Comparison of ENCODE assay signal across 25 mouse cellular contexts in genomic region chr13:44553363-44553762, GRCm38 (mm10).
A peak's percentile ranks its signal among the peaks of the same experiment; 100 is the strongest.
DNase-seq lines count a peak whose midpoint lies in the region; ATAC-seq and TF ChIP-seq lines count a peak whose summit lies in the region.
"Had no signal": no experiment of that assay in that cellular context is flagged by ENCODE, and none has a peak within 500 bp of the region (broad histone marks: within the 10 kb centered on the region; RNA-seq: fewer than 3 reads in every experiment).

No protein-coding gene starts in this region.

- no peak overlapping the region for H3K27ac ChIP-seq in kidney, adult 2 months (ENCODE audit: insufficient read depth, low read depth, low read length)
- H3K27ac ChIP-seq in kidney, embryonic 15.5 days: no peak overlapping the region
- H3K27ac ChIP-seq in midbrain, embryonic 11.5 days (ENCODE audit: low read depth, low read length): no peak overlapping the region
- H3K27ac ChIP-seq in midbrain, embryonic 14.5 days (replicated peaks; ENCODE audit: low read depth, low read length): no peak overlapping the region
- H3K27ac ChIP-seq: embryonic facial prominence, embryonic 12.5 days; embryonic facial prominence, embryonic 15.5 days; gastrocnemius, adult 2 months; hindbrain, embryonic 12.5 days; hindbrain, embryonic 15.5 days had no signal

- no peak for TF ChIP-seq POLR2A in kidney, adult 2 months (IDR thresholded peaks at IDR 0.05; ENCODE audit: low read depth, low read length)

- TF ChIP-seq CTCF in kidney, adult 2 months (conservative IDR thresholded peaks at IDR 0.05; ENCODE audit: insufficient read depth, insufficient read length, low read depth, low read length): no peak

- no peak for ATAC-seq in kidney, embryonic 15.5 days (replicated peaks; ENCODE audit: low FRiP score)
- ATAC-seq in midbrain, embryonic 11.5 days (ENCODE audit: low FRiP score): no peak
- no peak for ATAC-seq in midbrain, embryonic 14.5 days (ENCODE audit: low FRiP score, low TSS enrichment)
- ATAC-seq: forebrain, embryonic 14.5 days; forebrain, postnatal 0 days; Patski had no signal

- no peaks in the 10 kb centered on the region for H3K36me3 ChIP-seq in kidney, adult 2 months (ENCODE audit: control insufficient read depth, insufficient read depth, low read length)
- no peaks in the 10 kb centered on the region for H3K36me3 ChIP-seq in kidney, embryonic 15.5 days
- H3K36me3 ChIP-seq in midbrain, embryonic 11.5 days (ENCODE audit: control insufficient read depth, insufficient read depth, low read length): no peaks in the 10 kb centered on the region
- no peaks in the 10 kb centered on the region for H3K36me3 ChIP-seq in midbrain, embryonic 14.5 days (ENCODE audit: control insufficient read depth, insufficient read depth, low read length)
- H3K36me3 ChIP-seq: embryonic facial prominence, embryonic 12.5 days; embryonic facial prominence, embryonic 15.5 days; G1E; hindbrain, embryonic 12.5 days; hindbrain, embryonic 15.5 days had no signal

- peak; percentile 30 for DNase-seq in kidney, adult 2 months
- peak; percentile 11 for DNase-seq in kidney, postnatal 14 days
- DNase-seq in kidney, adult 18-20 months: no peak
- peak; percentile 57 for DNase-seq in midbrain, embryonic 11.5 days (ENCODE audit: low spot score, missing footprints)
- DNase-seq in midbrain, embryonic 14.5 days: no peak
- DNase-seq: adrenal gland, postnatal 10 days; adrenal gland, postnatal 36 days; B cell, adult 2 months; cerebellum, adult 18-20 months; cerebellum, adult 9-10 months; cerebellum, postnatal 14 days; forebrain, postnatal 0 days; gastrocnemius, adult 2 months; gastrocnemius, postnatal 14 days; heart, adult 11 months had no signal

- 64% methylated on average over 5 of the region's 5 CpGs for WGBS in kidney, adult 2 months
- 31% methylated on average over 5 of the region's 5 CpGs for WGBS in kidney, embryonic 15.5 days
- whole genome bisulfite sequencing in midbrain, embryonic 11.5 days: 89% methylated on average over 5 of the region's 5 CpGs
- WGBS in midbrain, embryonic 14.5 days: 81% methylated on average over 5 of the region's 5 CpGs

- H3K27me3 ChIP-seq in kidney, adult 2 months (replicated peaks; ENCODE audit: control insufficient read depth, insufficient read depth, low read length): no peaks in the 10 kb centered on the region
- H3K27me3 ChIP-seq in kidney, embryonic 15.5 days: 0 out of 2 replicates have a peak, but pooled peaks cover 3% of the 10 kb centered on the region
- no peaks in the 10 kb centered on the region for H3K27me3 ChIP-seq in midbrain, embryonic 11.5 days (ENCODE audit: control insufficient read depth, insufficient read depth, low read length)
- H3K27me3 ChIP-seq in midbrain, embryonic 14.5 days (ENCODE audit: control insufficient read depth, insufficient read depth, low read length): no peaks in the 10 kb centered on the region
- H3K27me3 ChIP-seq: CH12.LX; embryonic facial prominence, embryonic 12.5 days; embryonic facial prominence, embryonic 15.5 days; hindbrain, embryonic 12.5 days; hindbrain, embryonic 15.5 days; Patski had no signal

- H3K9ac ChIP-seq in kidney, embryonic 15.5 days: no peak overlapping the region
- H3K9ac ChIP-seq in midbrain, embryonic 11.5 days (ENCODE audit: low read length): no peak overlapping the region
- no peak overlapping the region for H3K9ac ChIP-seq in midbrain, embryonic 14.5 days (replicated peaks; ENCODE audit: low read length)
- H3K9ac ChIP-seq: embryonic facial prominence, embryonic 12.5 days; embryonic facial prominence, embryonic 15.5 days; forebrain, postnatal 0 days; hindbrain, embryonic 12.5 days; hindbrain, embryonic 15.5 days had no signal

- no peaks in the 10 kb centered on the region for H3K9me3 ChIP-seq in kidney, embryonic 15.5 days (replicated peaks)
- H3K9me3 ChIP-seq in midbrain, embryonic 11.5 days (ENCODE audit: control insufficient read depth, low read length): no peaks in the 10 kb centered on the region
- no peaks in the 10 kb centered on the region for H3K9me3 ChIP-seq in midbrain, embryonic 14.5 days (ENCODE audit: control insufficient read depth, low read length)
- H3K9me3 ChIP-seq: embryonic facial prominence, embryonic 15.5 days; G1E; hindbrain, embryonic 12.5 days; hindbrain, embryonic 15.5 days had no signal

- H3K4me2 ChIP-seq in kidney, embryonic 15.5 days: no peak overlapping the region
- H3K4me2 ChIP-seq in midbrain, embryonic 11.5 days: no peak overlapping the region
- H3K4me2 ChIP-seq in midbrain, embryonic 14.5 days (ENCODE audit: low read length): no peak overlapping the region
- H3K4me2 ChIP-seq: embryonic facial prominence, embryonic 12.5 days; embryonic facial prominence, embryonic 15.5 days; heart, embryonic 11.5 days; hindbrain, embryonic 12.5 days; hindbrain, embryonic 15.5 days had no signal

- no peak overlapping the region for H3K4me3 ChIP-seq in kidney, adult 2 months (ENCODE audit: insufficient read depth, low read depth, low read length)
- H3K4me3 ChIP-seq in kidney, embryonic 15.5 days (replicated peaks): no peak overlapping the region
- H3K4me3 ChIP-seq in midbrain, embryonic 11.5 days (ENCODE audit: low read depth, low read length): no peak overlapping the region
- no peak overlapping the region for H3K4me3 ChIP-seq in midbrain, embryonic 14.5 days (replicated peaks; ENCODE audit: low read depth, low read length)
- H3K4me3 ChIP-seq: embryonic facial prominence, embryonic 12.5 days; embryonic facial prominence, embryonic 15.5 days; gastrocnemius, adult 2 months; hindbrain, embryonic 12.5 days; hindbrain, embryonic 15.5 days had no signal

- H3K4me1 ChIP-seq in kidney, adult 2 months (ENCODE audit: control insufficient read depth, insufficient read depth, low read length): no peaks in the 10 kb centered on the region
- H3K4me1 ChIP-seq in kidney, embryonic 15.5 days: peaks cover 10% of the 10 kb centered on the region
- H3K4me1 ChIP-seq in midbrain, embryonic 11.5 days (ENCODE audit: control insufficient read depth, insufficient read depth, low read length): no peaks in the 10 kb centered on the region
- no peaks in the 10 kb centered on the region for H3K4me1 ChIP-seq in midbrain, embryonic 14.5 days (ENCODE audit: control insufficient read depth, insufficient read depth, low read length)
- H3K4me1 ChIP-seq: embryonic facial prominence, embryonic 12.5 days; embryonic facial prominence, embryonic 15.5 days; hindbrain, embryonic 12.5 days; hindbrain, embryonic 15.5 days had no signal

Comparison
In these comparisons a context has a peak if more than half of its experiments do, and no peak if none do; other contexts are left out.
1. DNase-seq: peak in kidney, adult 2 months (single experiment), kidney, postnatal 14 days (single experiment) and midbrain, embryonic 11.5 days (single experiment); none in kidney, adult 18-20 months (single experiment) and midbrain, embryonic 14.5 days (single experiment).